In genomic region chr4:151027001-151027400, GRCm38 (mm10) we compare ENCODE assay signal across 9 mouse cellular contexts. TPM values are rescaled to one million over a fixed set of nuclear protein-coding genes. Genes with fewer than 3 reads are reported as not detected.
DNase-seq lines count a peak whose midpoint lies in the region; ATAC-seq and TF ChIP-seq lines count a peak whose summit lies in the region.
"Had no signal": no experiment of that assay in that cellular context is flagged by ENCODE, and none has a peak within 500 bp of the region (broad histone marks: within the 10 kb centered on the region; RNA-seq: fewer than 3 reads in every experiment).

No protein-coding gene starts in this region.

- H3K79me2 ChIP-seq in liver, adult 2 months (ENCODE audit: control insufficient read depth, insufficient read depth, low read length): no peaks in the 10 kb centered on the region; the same call in 1 of the 2 replicates

- H3K9ac ChIP-seq in neural tube, embryonic 15.5 days (replicated peaks): no peak overlapping the region
- H3K9ac ChIP-seq in liver, adult 2 months (ENCODE audit: low read depth, low read length): no peak overlapping the region

- no peak overlapping the region for H3K27ac ChIP-seq in neural tube, embryonic 15.5 days (replicated peaks)
- H3K27ac ChIP-seq in liver, adult 2 months (replicated peaks; ENCODE audit: insufficient read depth, low read depth, low read length): no peak overlapping the region

- H3K9me3 ChIP-seq in neural tube, embryonic 15.5 days (replicated peaks): no peaks in the 10 kb centered on the region
- H3K9me3 ChIP-seq: megakaryocyte, embryonic 14.5 days had no signal

- H3K36me3 ChIP-seq in neural tube, embryonic 15.5 days: peaks cover 14% of the 10 kb centered on the region
- peaks cover 52% of the 10 kb centered on the region for H3K36me3 ChIP-seq in liver, adult 2 months (ENCODE audit: control insufficient read depth, insufficient read depth, low read length)

- ATAC-seq in CD4-positive, CD25-positive, alpha-beta regulatory T cell, adult 4 months: no peak
- ATAC-seq in neural tube, embryonic 15.5 days (ENCODE audit: low FRiP score): no peak
- 0 out of 2 replicates have a peak, but pooled peaks have one; percentile 58 for ATAC-seq in erythroid progenitor cell, adult 5-6 weeks (replicated peaks; ENCODE audit: low FRiP score, poor library complexity, severe bottlenecking)

- TF ChIP-seq CTCF in liver, adult 2 months (IDR thresholded peaks at IDR 0.05; ENCODE audit: low read depth, low read length): peak; percentile 46

- no peak overlapping the region for H3K4me3 ChIP-seq in neural tube, embryonic 15.5 days (replicated peaks)
- no peak overlapping the region for H3K4me3 ChIP-seq in liver, adult 2 months (ENCODE audit: insufficient read depth, low read depth, low read length)
- H3K4me3 ChIP-seq: megakaryocyte, embryonic 14.5 days had no signal

- H3K4me2 ChIP-seq in neural tube, embryonic 15.5 days: no peak overlapping the region

- no peaks in the 10 kb centered on the region for H3K27me3 ChIP-seq in neural tube, embryonic 15.5 days (replicated peaks)
- no peaks in the 10 kb centered on the region for H3K27me3 ChIP-seq in liver, adult 2 months (ENCODE audit: control insufficient read depth, insufficient read depth, low read length)
- H3K27me3 ChIP-seq: megakaryocyte, embryonic 14.5 days had no signal

- 49% methylated on average over 6 of the region's 6 CpGs for WGBS in neural tube, embryonic 15.5 days
- WGBS in liver, adult 2 months: 73% methylated on average over 6 of the region's 6 CpGs

- H3K4me1 ChIP-seq in neural tube, embryonic 15.5 days: no peaks in the 10 kb centered on the region
- H3K4me1 ChIP-seq in liver, adult 2 months (ENCODE audit: control insufficient read depth, insufficient read depth, low read length): no peaks in the 10 kb centered on the region

- peak; percentile 58 for DNase-seq in CD4-positive, CD25-positive, alpha-beta regulatory T cell, adult 2 months (ENCODE audit: low read depth, low spot score)
- DNase-seq in neural tube, embryonic 10.5 days (ENCODE audit: extremely low spot score, low spot score): peak; percentile 31
- DNase-seq in liver, adult 2 months (ENCODE audit: extremely low read depth, low read depth, low spot score): no peak
- DNase-seq in retina, postnatal 1 day: peak; percentile 68
- DNase-seq in testis, postnatal 10 days (ENCODE audit: low spot score): no peak

- no peak for TF ChIP-seq POLR2A in liver, adult 2 months (IDR thresholded peaks at IDR 0.05; ENCODE audit: extremely low read depth, insufficient read depth, low read length)

RNA-seq across cellular contexts. Expression of gene Per3, which starts 17.5 kb away (rescaled TPM):
- polyA plus RNA-seq in CD4-positive, CD25-positive, alpha-beta regulatory T cell, adult 4 months (2017; shearing (Covaris generic)): 1 to 10 TPM; 4.7 to 5.2 TPM
- 3.6 and 4.3 TPM in 2 replicates for polyA plus RNA-seq in neural tube, embryonic 15.5 days (2015; fragmentation: Nextera tagmentation; extraction: Ambion mirVana)
- 1.7 and 4.3 TPM in 2 replicates for total RNA-seq in erythroid progenitor cell, adult 5-6 weeks (2015; ENCODE audit: low replicate concordance)
- total RNA-seq in erythroid progenitor cell, adult 5-6 weeks (2017; ENCODE audit: low replicate concordance): 2.3 and 3.5 TPM in 2 replicates
- 23.2 and 28.9 TPM in 2 replicates for total RNA-seq in liver, adult 2 months (2014; rRNA removed)
- 1.6 and 4.0 TPM in 2 replicates for polyA plus RNA-seq in liver, adult 2 months (2012; rRNA removed)

RNA-seq across cellular contexts. Expression of gene Uts2, which starts 30.1 kb away (rescaled TPM):
- polyA plus RNA-seq in CD4-positive, CD25-positive, alpha-beta regulatory T cell, adult 4 months (2017; shearing (Covaris generic)): not detected
- polyA plus RNA-seq in neural tube, embryonic 15.5 days (2015; fragmentation: Nextera tagmentation; extraction: Ambion mirVana): 5.5 and 6.1 TPM in 2 replicates
- total RNA-seq in erythroid progenitor cell, adult 5-6 weeks (2015; ENCODE audit: low replicate concordance): not detected in 2 replicates
- total RNA-seq in erythroid progenitor cell, adult 5-6 weeks (2017; ENCODE audit: low replicate concordance): not detected in 2 replicates
- total RNA-seq in liver, adult 2 months (2014; rRNA removed): not detected in 2 replicates
- polyA plus RNA-seq in liver, adult 2 months (2012; rRNA removed): not detected in 2 replicates

RNA-seq across cellular contexts. Expression of gene Vamp3, which starts 30.8 kb away (rescaled TPM):
- polyA plus RNA-seq in CD4-positive, CD25-positive, alpha-beta regulatory T cell, adult 4 months (2017; shearing (Covaris generic)): 10 to 100 TPM; 41.7 to 53.2 TPM
- 46.1 and 57.9 TPM in 2 replicates for polyA plus RNA-seq in neural tube, embryonic 15.5 days (2015; fragmentation: Nextera tagmentation; extraction: Ambion mirVana)
- total RNA-seq in erythroid progenitor cell, adult 5-6 weeks (2015; ENCODE audit: low replicate concordance): 73.8 and 73.9 TPM in 2 replicates
- total RNA-seq in erythroid progenitor cell, adult 5-6 weeks (2017; ENCODE audit: low replicate concordance): 29.7 and 52.1 TPM in 2 replicates
- 16.4 and 18.4 TPM in 2 replicates for total RNA-seq in liver, adult 2 months (2014; rRNA removed)
- polyA plus RNA-seq in liver, adult 2 months (2012; rRNA removed): 5.8 and 5.9 TPM in 2 replicates

Comparison
In these comparisons a context has a peak if more than half of its experiments do, and no peak if none do; other contexts are left out.
1. DNase-seq: peak in CD4-positive, CD25-positive, alpha-beta regulatory T cell, adult 2 months (single experiment), neural tube, embryonic 10.5 days (single experiment) and retina, postnatal 1 day (single experiment); none in liver, adult 2 months (single experiment) and testis, postnatal 10 days (single experiment).